Mouse (Mus musculus) left cerebral cortex, postnatal 25 days (tissue): Measurements from ENCODE around the gene Pik3r2. TPM values are rescaled to one million over a fixed set of nuclear protein-coding genes. Genes with fewer than 3 reads are reported as not detected.
A peak's percentile ranks its signal among the peaks of the same experiment; 100 is the strongest.

Source experiments
- DNase-seq, 2 experiments: peaks; one replicate each; pipeline ENCODE4 v3.0.0; 2022; ENCODE audit warnings: low spot score in 2 of 2, mixed read lengths in 1 of 2
- intact Hi-C: fragments of 180-260 bp; cut with DNase I; formaldehyde crosslinking; loops from one replicate; pipeline ENCODE4 v1.15.1; 2025
- total RNA-seq, 2 experiments: library from RNA; stranded (reverse); gene quantifications; 2 replicates each; pipeline ENCODE4 v1.2.3; 2021

Gene Pik3r2
- total RNA-seq, 2 experiments from 2014 or later: 150 to 152 TPM

GRCm38 (mm10) chr8:70780093-70780492 is 3.6 kb upstream of the Pik3r2 start:
- intact Hi-C loops: no loop called here
- peak in 1 of 2 experiments; percentile 56 for DNase-seq

GRCm38 (mm10) chr8:70775851-70776495 is 540 bp downstream of the Pik3r2 start:
- intact Hi-C loops: loop anchor here (2.0 kb wide), 1 partner anchor 21 kb away; the partner anchor contains the start of gene Rab3a
- no peak for DNase-seq

DNA sequence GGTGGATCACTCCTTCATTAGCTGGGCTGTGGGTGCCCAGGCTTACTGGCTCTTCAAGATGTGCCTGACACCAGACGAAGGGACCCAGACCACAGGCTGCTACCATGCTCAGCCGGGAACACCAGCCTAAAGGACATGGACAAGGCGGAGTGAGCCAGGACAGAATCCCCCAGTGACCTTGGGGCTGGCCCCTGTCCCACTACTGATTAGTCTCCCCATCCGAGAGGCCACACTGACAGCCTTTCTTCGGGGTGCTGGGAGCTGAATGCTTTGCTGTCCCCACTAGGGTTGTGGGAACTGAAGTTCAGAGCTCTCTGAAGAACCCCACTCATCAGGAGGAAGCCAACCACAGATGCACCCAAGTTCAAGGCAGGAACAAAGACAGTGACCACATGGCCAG is 1.3 kb downstream of the Pik3r2 start:
- intact Hi-C loops: no loop called here
- DNase-seq: no peak

DNA sequence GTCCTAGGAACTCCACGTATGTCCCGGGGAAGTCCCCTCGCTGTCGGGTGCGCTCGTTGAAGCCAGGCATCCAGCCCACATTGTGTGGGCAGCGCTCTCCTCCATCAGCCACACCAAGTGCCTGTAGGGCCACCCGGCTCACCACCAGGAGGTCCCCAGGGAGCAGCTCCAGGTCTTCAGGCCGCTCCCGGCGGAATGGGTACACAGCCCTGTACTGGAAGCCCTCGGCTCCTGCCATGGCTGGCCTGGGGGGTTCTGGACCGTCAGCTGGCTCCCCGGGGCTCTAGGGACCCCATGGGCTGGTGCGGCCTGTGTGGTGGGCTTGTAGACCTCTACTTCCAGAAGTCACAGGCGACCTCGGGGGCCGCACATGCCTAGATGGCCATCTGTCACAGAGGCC is 1.8 kb downstream of the Pik3r2 start:
- DNase-seq: no peak
- intact Hi-C loops: no loop called here

GRCm38 (mm10) chr8:70773833-70774232 is 2.7 kb downstream of the Pik3r2 start:
- intact Hi-C loops: no loop called here

GRCm38 (mm10) chr8:70773410-70773809 is 3.1 kb downstream of the Pik3r2 start:
- intact Hi-C loops: no loop called here
- no peak for DNase-seq

More at GRCm38 (mm10) chr8:70773833-70774232, 2.7 kb downstream of the Pik3r2 start:
- DNase-seq: no peak

GRCm38 (mm10) chr8:70772890-70773289 is 3.6 kb downstream of the Pik3r2 start:
- intact Hi-C loops: no loop called here

DNA sequence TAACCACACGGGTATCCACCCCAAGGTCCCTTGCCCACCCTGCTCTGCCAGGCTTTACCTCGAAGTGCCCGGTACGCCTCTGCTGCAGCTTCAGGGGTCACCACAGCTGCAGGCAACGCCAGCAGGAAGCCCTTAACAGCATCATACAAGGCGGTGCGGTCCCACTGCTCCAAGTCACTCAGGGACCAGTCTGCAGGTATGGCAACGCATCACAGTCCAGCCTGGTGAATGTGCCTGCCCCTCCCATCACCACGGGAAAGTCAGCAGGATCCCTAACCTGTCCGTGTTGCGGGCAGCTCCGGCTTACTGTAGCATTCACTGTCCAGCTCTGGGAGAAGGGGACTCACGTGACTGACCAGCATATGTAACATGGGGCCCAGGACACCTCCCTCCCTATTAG is 4.4 kb downstream of the Pik3r2 start:
- DNase-seq: no peak
- intact Hi-C loops: no loop called here

More at GRCm38 (mm10) chr8:70772890-70773289, 3.6 kb downstream of the Pik3r2 start:
- no peak for DNase-seq

- DNase-seq: no peak
- intact Hi-C loops: no loop called here
These were observed 5.3 kb downstream of the Pik3r2 start for GRCm38 (mm10) chr8:70771217-70771616.

DNA sequence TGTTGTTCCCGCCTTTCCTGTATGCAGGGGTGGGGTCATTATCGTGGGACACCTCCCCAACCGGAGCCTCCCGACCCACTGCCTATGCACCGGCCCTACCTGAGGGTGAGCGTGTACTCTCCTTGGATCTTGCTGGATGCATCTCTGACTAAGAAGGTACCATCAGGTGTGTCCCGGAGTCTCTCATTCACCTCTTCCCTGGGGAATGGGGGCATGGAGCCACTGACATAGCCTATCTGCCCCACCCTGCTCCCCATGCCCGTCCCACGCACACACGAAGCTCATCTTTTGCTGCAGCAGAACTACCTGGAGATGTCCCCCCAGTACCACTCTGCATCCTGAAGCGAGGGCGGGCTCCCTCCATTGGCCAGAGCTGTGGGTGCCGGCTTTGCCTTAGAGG is 5.8 kb downstream of the Pik3r2 start:
- intact Hi-C loops: no loop called here

DNA sequence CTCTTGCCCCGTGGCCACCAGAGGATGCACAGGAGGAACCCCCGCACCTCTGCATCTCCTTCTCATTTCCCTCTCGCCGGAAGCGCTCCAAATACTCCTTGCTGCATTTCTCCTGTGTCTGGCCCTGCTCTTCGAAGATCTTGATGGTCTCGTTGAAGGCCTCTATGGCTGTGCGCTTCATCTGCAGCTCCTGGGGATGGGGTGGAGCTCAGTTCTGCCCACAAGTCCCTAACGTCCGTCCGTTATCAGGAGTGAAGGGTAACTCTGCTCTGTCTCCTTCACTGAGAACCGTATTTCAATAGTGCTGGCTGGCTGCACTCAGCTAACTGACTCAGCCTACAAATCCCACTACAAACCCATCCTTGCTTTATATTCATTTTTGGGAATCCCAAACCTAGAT is 6.7 kb downstream of the Pik3r2 start:
- intact Hi-C loops: no loop called here
- DNase-seq: no peak

More for the DNA sequence above, 5.8 kb downstream of the Pik3r2 start:
- no peak for DNase-seq

- intact Hi-C loops: no loop called here
- DNase-seq: peak; percentile 96 to 97
These were observed 7.2 kb downstream of the Pik3r2 start for GRCm38 (mm10) chr8:70769359-70769758.

DNA sequence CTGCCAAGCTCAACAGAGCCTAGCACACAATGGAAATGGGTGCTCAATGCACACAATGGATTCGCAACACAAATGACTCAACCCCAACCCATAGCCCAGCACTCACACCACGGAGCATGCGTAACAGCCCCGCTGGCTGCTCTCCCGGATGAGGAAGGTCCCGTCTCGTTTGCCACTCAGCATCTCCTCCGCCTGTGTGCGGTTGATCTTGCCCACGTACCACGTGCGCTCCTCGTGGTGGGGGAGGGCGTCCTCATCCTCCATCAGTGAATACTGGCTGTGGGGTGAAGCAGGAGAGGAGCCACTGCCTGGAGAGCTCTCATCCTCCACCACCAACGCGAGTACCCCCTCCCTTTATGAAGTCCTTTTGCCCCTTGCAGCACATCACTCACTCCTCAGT is 7.6 kb downstream of the Pik3r2 start:
- peak in 1 of 2 experiments; percentile 40 for DNase-seq
- intact Hi-C loops: no loop called here

DNA sequence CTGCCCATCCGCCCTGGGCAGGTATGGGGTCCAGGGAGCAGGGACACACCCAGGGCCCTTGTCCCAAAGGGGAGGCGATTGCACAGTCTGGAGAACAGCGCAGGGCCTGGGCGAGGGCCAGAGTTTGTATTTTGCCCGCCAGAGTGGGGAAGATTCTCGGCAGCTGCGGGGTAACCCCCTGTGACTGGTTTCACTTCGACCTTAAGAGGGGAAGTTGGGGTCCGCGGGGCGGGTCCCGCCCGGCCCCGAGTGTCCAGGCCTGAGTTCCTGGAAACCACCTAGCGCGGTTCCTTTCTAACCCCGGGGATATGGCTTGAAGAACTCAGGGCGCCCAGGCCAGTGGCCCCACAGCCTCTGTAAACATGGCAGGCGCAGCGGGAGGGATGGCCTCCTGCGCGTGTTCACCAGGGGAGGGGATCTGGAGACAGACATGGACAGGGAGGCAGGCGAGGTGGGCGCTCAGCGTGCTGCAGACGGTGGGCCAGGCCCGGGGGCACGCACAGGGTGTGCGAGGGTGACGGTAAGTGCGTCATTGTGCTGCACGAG is 8.2 kb downstream of the Pik3r2 start:
- intact Hi-C loops: no loop called here
- DNase-seq: no peak

GRCm38 (mm10) chr8:70767503-70767902 is 9.0 kb downstream of the Pik3r2 start:
- no peak for DNase-seq
- intact Hi-C loops: no loop called here

DNA sequence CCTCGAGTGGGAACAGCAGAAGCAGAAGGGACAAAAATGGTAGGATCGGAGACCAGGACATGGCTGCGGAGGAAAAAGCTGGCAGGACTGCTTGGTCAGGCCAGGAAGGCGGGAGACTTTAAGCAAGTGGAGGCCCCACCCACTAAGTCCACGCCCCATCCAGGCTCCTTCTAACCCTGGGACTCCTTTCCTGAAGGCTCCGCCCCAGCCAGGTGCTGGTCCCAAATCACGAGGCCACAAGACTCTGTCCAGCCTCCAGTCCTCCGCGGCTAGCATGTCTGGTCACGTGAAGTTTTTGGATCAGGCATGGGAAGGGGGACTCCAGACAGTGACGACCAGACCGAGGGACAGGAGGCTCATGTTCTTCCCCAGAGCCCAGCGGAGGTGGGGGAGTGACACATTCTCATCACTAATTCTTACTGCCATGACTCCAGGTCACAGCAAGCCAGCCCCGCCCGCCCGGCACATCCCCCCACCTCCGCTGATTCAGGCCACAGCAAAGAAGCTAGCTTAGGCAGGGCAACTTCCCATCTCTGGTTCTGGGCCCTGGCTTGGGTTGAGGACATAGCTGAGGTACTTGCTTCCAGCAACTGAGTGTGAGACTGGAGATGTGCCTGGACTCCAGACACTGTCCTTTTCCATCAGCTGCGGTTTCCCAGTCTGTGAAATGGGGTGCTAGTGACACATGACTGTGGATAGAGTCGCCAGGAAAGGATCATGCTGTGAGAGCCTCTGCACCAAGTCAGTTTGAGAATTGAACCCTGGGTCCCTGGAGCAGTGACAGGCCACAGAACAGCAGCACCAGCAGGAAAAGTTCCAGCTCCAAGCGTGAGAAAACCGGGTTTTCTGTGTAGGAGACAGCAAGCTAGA is 9.7 kb downstream of the Pik3r2 start:
- no peak for DNase-seq
- intact Hi-C loops: no loop called here

- intact Hi-C loops: no loop called here
- no peak for DNase-seq
These were observed 10.5 kb downstream of the Pik3r2 start for GRCm38 (mm10) chr8:70765838-70766570.

GRCm38 (mm10) chr8:70765329-70765728 is 11.2 kb downstream of the Pik3r2 start:
- intact Hi-C loops: no loop called here

GRCm38 (mm10) chr8:70764676-70765075 is 11.8 kb downstream of the Pik3r2 start:
- no peak for DNase-seq
- intact Hi-C loops: no loop called here

More at GRCm38 (mm10) chr8:70765329-70765728, 11.2 kb downstream of the Pik3r2 start:
- DNase-seq: no peak

GRCm38 (mm10) chr8:70764026-70764425 is 12.5 kb downstream of the Pik3r2 start:
- intact Hi-C loops: no loop called here
- DNase-seq: no peak
